Mouse (Mus musculus) CH12.LX (cell line): ENCODE data around the gene Rbm25.

Experiments used
- CTCF ChIP-seq, 2 experiments: IDR thresholded peaks in 1 of 2; conservative IDR thresholded peaks in 1 of 2; 2 replicates each; pipeline ENCODE4 v1.5.1; 2011 to 2012; ENCODE audit warnings: low read depth in 2 of 2, low read length in 2 of 2, improper control_type of control experiment in 1 of 2, inconsistent platforms in 1 of 2, mild to moderate bottlenecking in 1 of 2, moderate library complexity in 1 of 2
- E2F4 ChIP-seq: IDR thresholded peaks from 2 replicates; pipeline ENCODE4 v1.6.1; 2011; ENCODE audit warnings: low read depth, low read length, improper control_type of control experiment; ENCODE audit not compliant: insufficient replicate concordance
- HCFC1 ChIP-seq: IDR thresholded peaks from 2 replicates; pipeline ENCODE4 v1.6.1; 2012; ENCODE audit warnings: low read depth, mild to moderate bottlenecking, inconsistent platforms, low read length, improper control_type of control experiment
- MAX ChIP-seq: IDR thresholded peaks from 2 replicates; pipeline ENCODE4 v1.6.1; 2011; ENCODE audit warnings: low read length, improper control_type of control experiment
- NRF1 ChIP-seq: IDR thresholded peaks from 2 replicates; pipeline ENCODE4 v1.6.1; 2014; ENCODE audit warnings: low read depth, mild to moderate bottlenecking, inconsistent platforms, low read length, improper control_type of control experiment, moderate library complexity
- POLR2A ChIP-seq: IDR thresholded peaks from 2 replicates; pipeline ENCODE4 v1.6.1; 2011; ENCODE audit warnings: low read depth, mild to moderate bottlenecking, improper control_type of control experiment, low read length
- RAD21 ChIP-seq: IDR thresholded peaks from 2 replicates; pipeline ENCODE4 v1.6.1; 2011; ENCODE audit warnings: low read depth, mild to moderate bottlenecking, low read length, improper control_type of control experiment, moderate library complexity
- TBP ChIP-seq: conservative IDR thresholded peaks from 2 replicates; pipeline ENCODE4 v1.6.1; 2011; ENCODE audit warnings: low read depth, low read length, improper control_type of control experiment
- ZC3H11A ChIP-seq: IDR thresholded peaks from 2 replicates; pipeline ENCODE4 v1.6.1; 2012; ENCODE audit warnings: low read depth, mild to moderate bottlenecking, inconsistent platforms, low read length, improper control_type of control experiment
- ZNF384 ChIP-seq: IDR thresholded peaks from 2 replicates; pipeline ENCODE4 v1.6.1; 2012; ENCODE audit warnings: low read depth, low read length, improper control_type of control experiment, inconsistent platforms

DNA sequence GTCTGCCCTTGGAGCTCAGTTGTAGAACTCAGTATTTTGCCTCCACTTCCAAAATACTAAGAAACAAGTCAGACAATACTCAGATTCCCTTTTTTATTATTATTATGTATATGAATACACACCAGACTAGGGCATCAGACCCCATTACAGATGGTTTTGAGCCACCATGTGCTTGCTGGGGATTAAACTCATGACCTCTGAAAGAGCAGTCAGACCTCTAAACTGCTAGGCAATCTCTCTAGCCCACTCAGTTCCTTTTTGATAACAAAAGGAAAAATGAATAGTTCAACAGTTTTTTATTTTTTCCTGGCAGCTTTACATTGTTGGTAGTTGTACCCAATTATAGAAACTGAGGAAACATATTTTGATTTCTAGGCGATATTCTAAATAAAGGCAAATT is 54.4 kb downstream of the Rbm25 start:
- TF ChIP-seq POLR2A (no peak), E2F4 (no peak), MAX (no peak), HCFC1 (no peak), CTCF (conservative IDR thresholded peaks at IDR 0.05 in 1 of 2, IDR thresholded peaks at IDR 0.05 in 1 of 2; ENCODE audit: low read depth in 2 of 2, low read length in 2 of 2) (no peak), TBP (no peak), RAD21 (no peak), NRF1 (no peak), ZNF384 (no peak), ZC3H11A (no peak)
